In genomic region chr1:176931511-176931910, GRCm38 (mm10) we compare ENCODE assay signal across 16 mouse cellular contexts.
DNase-seq lines count a peak whose midpoint lies in the region; ATAC-seq and TF ChIP-seq lines count a peak whose summit lies in the region.
"Had no signal": no experiment of that assay in that cellular context is flagged by ENCODE, and none has a peak within 500 bp of the region (broad histone marks: within the 10 kb centered on the region; RNA-seq: fewer than 3 reads in every experiment).

No protein-coding gene starts in this region.

- H3K27me3 ChIP-seq in forebrain, postnatal 0 days (ENCODE audit: insufficient read depth, low read length) = no peaks in the 10 kb centered on the region
- H3K27me3 ChIP-seq: embryonic facial prominence, embryonic 13.5 days; heart, embryonic 13.5 days had no signal

- DNase-seq in cerebellum, adult 11-12 months = peak; percentile 61
- peak in 1 of 2 experiments; percentile 36 for DNase-seq in left cerebral cortex, adult 2 months (ENCODE audit: extremely low spot score in 1 of 2, low spot score in 2 of 2)
- no peak for DNase-seq in left cerebral cortex, adult 18-20 months (ENCODE audit: low spot score in 2 of 2)
- peak; percentile 74 to 78 for DNase-seq in cerebellum, postnatal 10 days
- DNase-seq in forebrain, postnatal 0 days = peak; percentile 61
- no peak for DNase-seq in kidney, adult 18-20 months
- no peak for DNase-seq in gastrocnemius, adult 8-10 months (ENCODE audit: low spot score in 2 of 2)
- DNase-seq: kidney, adult 2 months; kidney, postnatal 14 days; lung, adult 18-20 months; lung, postnatal 36 days; thymus, postnatal 4 days had no signal

- peak overlapping the region; percentile 54 for H3K9ac ChIP-seq in forebrain, postnatal 0 days
- H3K9ac ChIP-seq: embryonic facial prominence, embryonic 13.5 days; heart, embryonic 13.5 days had no signal

- peak overlapping the region; percentile 94 for H3K27ac ChIP-seq in left cerebral cortex, adult 2 months
- H3K27ac ChIP-seq in forebrain, postnatal 0 days (ENCODE audit: low read depth, low read length) = peak overlapping the region; percentile 93
- H3K27ac ChIP-seq: embryonic facial prominence, embryonic 13.5 days; heart, embryonic 13.5 days had no signal

- no peaks in the 10 kb centered on the region for H3K36me3 ChIP-seq in forebrain, postnatal 0 days (ENCODE audit: insufficient read depth)
- H3K36me3 ChIP-seq: embryonic facial prominence, embryonic 13.5 days; heart, embryonic 13.5 days had no signal

- H3K4me3 ChIP-seq in left cerebral cortex, adult 2 months = 0 out of 2 replicates have a peak overlapping the region, but pooled peaks have one; percentile 1
- H3K4me3 ChIP-seq in forebrain, postnatal 0 days (ENCODE audit: low read depth, low read length) = no peak overlapping the region
- H3K4me3 ChIP-seq: embryonic facial prominence, embryonic 13.5 days; heart, embryonic 13.5 days had no signal

- intact Hi-C loops in left cerebral cortex, adult 2 months (cut with DNase I) = loop anchor here (5.0 to 10.0 kb wide), 2 partner anchors 213 to 516 kb away; no protein-coding TSS in a partner anchor

- no peak for TF ChIP-seq CTCF in left cerebral cortex, adult 2 months (IDR thresholded peaks at IDR 0.05)
- TF ChIP-seq CTCF in forebrain, postnatal 0 days (IDR thresholded peaks at IDR 0.05; ENCODE audit: low read depth) = no peak

- H3K4me2 ChIP-seq in forebrain, postnatal 0 days (ENCODE audit: low read depth) = peak overlapping the region; percentile 35
- H3K4me2 ChIP-seq: embryonic facial prominence, embryonic 13.5 days; heart, embryonic 13.5 days; midbrain, embryonic 11.5 days had no signal

- no peaks in the 10 kb centered on the region for H3K9me3 ChIP-seq in forebrain, postnatal 0 days (ENCODE audit: low read length)
- H3K9me3 ChIP-seq: embryonic facial prominence, embryonic 13.5 days; heart, embryonic 13.5 days had no signal

- peaks cover 4% of the 10 kb centered on the region for H3K4me1 ChIP-seq in forebrain, postnatal 0 days (ENCODE audit: insufficient read depth)

- 68% methylated on average over 10 of the region's 10 CpGs for WGBS in forebrain, postnatal 0 days

- ATAC-seq in cerebellum, adult (ENCODE audit: insufficient number of reproducible peaks, low FRiP score, low TSS enrichment) = no peak
- no peak for ATAC-seq in forebrain, postnatal 0 days

Comparison
In these comparisons a context has a peak if more than half of its experiments do, and no peak if none do; other contexts are left out.
1. DNase-seq: peak in cerebellum, adult 11-12 months (single experiment), cerebellum, postnatal 10 days (2 of 2) and forebrain, postnatal 0 days (single experiment); none in left cerebral cortex, adult 18-20 months (0 of 2), kidney, adult 18-20 months (single experiment) and gastrocnemius, adult 8-10 months (0 of 2).